ENCODE assay signal across 14 mouse cellular contexts in genomic region chr4:152405143-152405542, GRCm38 (mm10).
DNase-seq lines count a peak whose midpoint lies in the region; ATAC-seq and TF ChIP-seq lines count a peak whose summit lies in the region.
"Had no signal": no experiment of that assay in that cellular context is flagged by ENCODE, and none has a peak within 500 bp of the region (broad histone marks: within the 10 kb centered on the region; RNA-seq: fewer than 3 reads in every experiment).

No protein-coding gene starts in this region.

- no peaks in the 10 kb centered on the region for H3K27me3 ChIP-seq in embryonic facial prominence, embryonic 13.5 days
- H3K27me3 ChIP-seq in forebrain, postnatal 0 days (ENCODE audit: insufficient read depth, low read length) = no peaks in the 10 kb centered on the region
- H3K27me3 ChIP-seq in heart, adult 2 months (ENCODE audit: control insufficient read depth, insufficient read depth, low read length) = no peaks in the 10 kb centered on the region
- H3K27me3 ChIP-seq: megakaryocyte, embryonic 14.5 days; Patski had no signal

- H3K4me1 ChIP-seq in embryonic facial prominence, embryonic 13.5 days = peaks cover 36% of the 10 kb centered on the region
- H3K4me1 ChIP-seq in forebrain, postnatal 0 days (ENCODE audit: insufficient read depth) = peaks cover 17% of the 10 kb centered on the region
- H3K4me1 ChIP-seq in heart, adult 2 months (ENCODE audit: control insufficient read depth, insufficient read depth, low read length) = no peaks in the 10 kb centered on the region
- H3K4me1 ChIP-seq: limb, embryonic 12.5 days; megakaryocyte, embryonic 14.5 days had no signal

- 0 out of 2 replicates have a peak overlapping the region, but pooled peaks have one; percentile 7 for H3K4me2 ChIP-seq in embryonic facial prominence, embryonic 13.5 days
- H3K4me2 ChIP-seq in forebrain, postnatal 0 days (ENCODE audit: low read depth) = no peak overlapping the region
- H3K4me2 ChIP-seq: limb, embryonic 12.5 days had no signal

- TF ChIP-seq EP300 in heart, adult 2 months (IDR thresholded peaks at IDR 0.05; ENCODE audit: insufficient read depth, low read depth, low read length) = no peak

- no peak for TF ChIP-seq POLR2A in heart, adult 2 months (IDR thresholded peaks at IDR 0.05; ENCODE audit: insufficient read depth, low read depth, low read length)

- H3K9me3 ChIP-seq in embryonic facial prominence, embryonic 13.5 days = no peaks in the 10 kb centered on the region
- no peaks in the 10 kb centered on the region for H3K9me3 ChIP-seq in forebrain, postnatal 0 days (ENCODE audit: low read length)
- H3K9me3 ChIP-seq: limb, embryonic 12.5 days; megakaryocyte, embryonic 14.5 days had no signal

- no peaks in the 10 kb centered on the region for H3K79me2 ChIP-seq in heart, adult 2 months (replicated peaks; ENCODE audit: control insufficient read depth, insufficient read depth, low read length)

- ATAC-seq in embryonic facial prominence, embryonic 13.5 days (ENCODE audit: insufficient number of reproducible peaks, insufficient read depth, low FRiP score, low TSS enrichment, low read depth) = no peak
- ATAC-seq in forebrain, postnatal 0 days = peak; percentile 68

- H3K36me3 ChIP-seq in embryonic facial prominence, embryonic 13.5 days = no peaks in the 10 kb centered on the region
- no peaks in the 10 kb centered on the region for H3K36me3 ChIP-seq in forebrain, postnatal 0 days (ENCODE audit: insufficient read depth)
- no peaks in the 10 kb centered on the region for H3K36me3 ChIP-seq in heart, adult 2 months (ENCODE audit: control insufficient read depth, insufficient read depth, low read length)
- H3K36me3 ChIP-seq: limb, embryonic 12.5 days had no signal

- 53% methylated on average over 6 of the region's 6 CpGs for whole genome bisulfite sequencing in embryonic facial prominence, embryonic 13.5 days
- WGBS in forebrain, postnatal 0 days = 18% methylated on average over 6 of the region's 6 CpGs
- 69% methylated on average over 6 of the region's 6 CpGs for WGBS in heart, adult 2 months

- H3K9ac ChIP-seq in embryonic facial prominence, embryonic 13.5 days = no peak overlapping the region
- 0 out of 2 replicates have a peak overlapping the region, but pooled peaks have one; percentile 26 for H3K9ac ChIP-seq in forebrain, postnatal 0 days
- H3K9ac ChIP-seq in heart, adult 2 months (ENCODE audit: low read depth, low read length) = no peak overlapping the region
- H3K9ac ChIP-seq: limb, embryonic 12.5 days had no signal

- intact Hi-C loops in left cerebral cortex, adult 2 months (cut with DNase I) = no loop called here
- intact Hi-C loops in left cerebral cortex, postnatal 4 days (cut with DNase I) = no loop called here
- intact Hi-C loops in heart, adult 2 months (cut with DNase I) = no loop called here

- TF ChIP-seq CTCF in left cerebral cortex, adult 2 months (IDR thresholded peaks at IDR 0.05) = no peak
- TF ChIP-seq CTCF in forebrain, postnatal 0 days (IDR thresholded peaks at IDR 0.05; ENCODE audit: low read depth) = no peak
- TF ChIP-seq CTCF in heart, adult 2 months (IDR thresholded peaks at IDR 0.05) = no peak

- DNase-seq in left cerebral cortex, adult 2 months (ENCODE audit: extremely low spot score in 1 of 2, low spot score in 2 of 2) = no peak
- no peak for DNase-seq in left cerebral cortex, postnatal 4 days
- peak; percentile 65 for DNase-seq in forebrain, postnatal 0 days
- DNase-seq in retina, embryonic 14.5 days (ENCODE audit: low spot score) = peak; percentile 46
- no peak for DNase-seq in cerebellum, postnatal 36 days
- no peak for DNase-seq in right cerebral cortex, postnatal 14 days
- no peak for DNase-seq in heart, adult 2 months
- DNase-seq: adrenal gland, adult 8-10 months; lung, adult 2 months; spleen, adult 18-20 months had no signal

- H3K4me3 ChIP-seq in left cerebral cortex, adult 2 months = no peak overlapping the region
- H3K4me3 ChIP-seq in embryonic facial prominence, embryonic 13.5 days = no peak overlapping the region
- H3K4me3 ChIP-seq in forebrain, postnatal 0 days (ENCODE audit: low read depth, low read length) = no peak overlapping the region
- no peak overlapping the region for H3K4me3 ChIP-seq in heart, adult 2 months
- H3K4me3 ChIP-seq: limb, embryonic 12.5 days; megakaryocyte, embryonic 14.5 days had no signal

- H3K27ac ChIP-seq in left cerebral cortex, adult 2 months = peak overlapping the region; percentile 89
- H3K27ac ChIP-seq in embryonic facial prominence, embryonic 13.5 days = peak overlapping the region; percentile 77
- H3K27ac ChIP-seq in forebrain, postnatal 0 days (ENCODE audit: low read depth, low read length) = peak overlapping the region; percentile 62
- H3K27ac ChIP-seq in heart, adult 2 months = no peak overlapping the region
- H3K27ac ChIP-seq: limb, embryonic 12.5 days had no signal

Comparison
In these comparisons a context has a peak if more than half of its experiments do, and no peak if none do; other contexts are left out.
1. DNase-seq: peak in forebrain, postnatal 0 days (single experiment) and retina, embryonic 14.5 days (single experiment); none in left cerebral cortex, adult 2 months (0 of 2), left cerebral cortex, postnatal 4 days (single experiment), cerebellum, postnatal 36 days (0 of 2), right cerebral cortex, postnatal 14 days (single experiment) and heart, adult 2 months (0 of 2).